Mouse (Mus musculus) heart, postnatal 0 days (tissue): ENCODE results near the gene Smarcc1.

Experiments used
- CTCF ChIP-seq: IDR thresholded peaks from 2 replicates; pipeline ENCODE4 v1.5.1; 2016; ENCODE audit warnings: antibody characterized with exemption, control low read depth, low read depth
- EP300 ChIP-seq: IDR thresholded peaks from 2 replicates; pipeline ENCODE4 v1.6.1; 2016; ENCODE audit warnings: antibody characterized with exemption, low read depth

GRCm38 (mm10) chr9:110245590-110246320, 128.2 kb downstream of the Smarcc1 start:
- no peak for TF ChIP-seq EP300
- no peak for TF ChIP-seq CTCF
